29 mouse cellular contexts compared by ENCODE assay signal in genomic region chr9:97788151-97788670, GRCm38 (mm10).
DNase-seq lines count a peak whose midpoint lies in the region; ATAC-seq lines count a peak whose summit lies in the region.
"Had no signal": no experiment of that assay in that cellular context is flagged by ENCODE, and none has a peak within 500 bp of the region (broad histone marks: within the 10 kb centered on the region; RNA-seq: fewer than 3 reads in every experiment).

No protein-coding gene starts in this region.

- H3K9ac ChIP-seq in limb, embryonic 15.5 days = no peak overlapping the region
- H3K9ac ChIP-seq: embryonic facial prominence, embryonic 13.5 days; forebrain, embryonic 13.5 days; heart, embryonic 13.5 days; hindbrain, embryonic 14.5 days had no signal

- H3K4me2 ChIP-seq in limb, embryonic 15.5 days = no peak overlapping the region
- H3K4me2 ChIP-seq: embryonic facial prominence, embryonic 13.5 days; forebrain, embryonic 13.5 days; heart, embryonic 13.5 days; hindbrain, embryonic 14.5 days had no signal

- H3K4me1 ChIP-seq in limb, embryonic 15.5 days = peaks cover 4% of the 10 kb centered on the region
- H3K4me1 ChIP-seq: forebrain, embryonic 10.5 days; heart, embryonic 10.5 days had no signal

- H3K27ac ChIP-seq in limb, embryonic 15.5 days = no peak overlapping the region
- H3K27ac ChIP-seq: embryonic facial prominence, embryonic 10.5 days; embryonic facial prominence, embryonic 13.5 days; forebrain, embryonic 10.5 days; forebrain, embryonic 13.5 days; heart, embryonic 10.5 days; heart, embryonic 13.5 days; hindbrain, embryonic 14.5 days; hindbrain, postnatal 0 days had no signal

- peak; percentile 38; the same call in 1 of the 2 replicates for ATAC-seq in limb, embryonic 15.5 days (ENCODE audit: insufficient number of reproducible peaks, low FRiP score, low TSS enrichment, low read depth)
- ATAC-seq: activated CD4-positive, CD25-positive, alpha-beta regulatory T cell, adult 4 months; CD4-positive, CD25-positive, alpha-beta regulatory T cell, adult 4 months; forebrain, embryonic 13.5 days; forebrain, embryonic 16.5 days; hindbrain, postnatal 0 days; inflammation-experienced regulatory T-cells, adult 6 months; intestine, embryonic 16.5 days had no signal

- peaks cover 5% of the 10 kb centered on the region; the same call in 1 of the 2 replicates for H3K27me3 ChIP-seq in limb, embryonic 15.5 days
- H3K27me3 ChIP-seq: embryonic facial prominence, embryonic 13.5 days; forebrain, embryonic 13.5 days; heart, embryonic 13.5 days had no signal

- H3K4me3 ChIP-seq in limb, embryonic 15.5 days = no peak overlapping the region
- H3K4me3 ChIP-seq: embryonic facial prominence, embryonic 10.5 days; embryonic facial prominence, embryonic 13.5 days; erythroblast, embryonic 14.5 days; forebrain, embryonic 10.5 days; forebrain, embryonic 13.5 days; heart, embryonic 10.5 days; heart, embryonic 13.5 days had no signal

- no peaks in the 10 kb centered on the region for H3K36me3 ChIP-seq in limb, embryonic 15.5 days
- H3K36me3 ChIP-seq: embryonic facial prominence, embryonic 10.5 days; embryonic facial prominence, embryonic 13.5 days; forebrain, embryonic 10.5 days; heart, embryonic 10.5 days; heart, embryonic 13.5 days had no signal

- H3K9me3 ChIP-seq in limb, embryonic 15.5 days = no peaks in the 10 kb centered on the region
- H3K9me3 ChIP-seq: embryonic facial prominence, embryonic 10.5 days; embryonic facial prominence, embryonic 13.5 days; forebrain, embryonic 10.5 days; forebrain, embryonic 13.5 days; heart, embryonic 10.5 days; heart, embryonic 13.5 days had no signal

- 43% methylated on average over 5 of the region's 5 CpGs for WGBS in limb, embryonic 15.5 days

- DNase-seq in adrenal gland, postnatal 10 days = peak; percentile 18
- no peak for DNase-seq in adrenal gland, postnatal 4 days (ENCODE audit: low spot score in 2 of 2)
- peak; percentile 91 for DNase-seq in Muller cell, postnatal 12 days (ENCODE audit: inconsistent ontology term)
- peak; percentile 27 for DNase-seq in adrenal gland, postnatal 14 days
- DNase-seq in kidney, postnatal 36 days = no peak
- DNase-seq: cerebellum, adult 11 months; cerebellum, adult 9-11 months; cerebellum, postnatal 25 days; embryo, embryonic 11 days; gastrocnemius, postnatal 10 days; gastrocnemius, postnatal 36 days; heart, postnatal 14 days; heart, postnatal 4 days; kidney, adult 18-20 months had no signal

Comparison
In these comparisons a context has a peak if more than half of its experiments do, and no peak if none do; other contexts are left out.
1. DNase-seq: peak in adrenal gland, postnatal 10 days (single experiment), Muller cell, postnatal 12 days (single experiment) and adrenal gland, postnatal 14 days (single experiment); none in adrenal gland, postnatal 4 days (0 of 2) and kidney, postnatal 36 days (0 of 2).